Mouse (Mus musculus) MEL (cell line): ENCODE results near the gene Pet100. TPM values are rescaled to one million over a fixed set of nuclear protein-coding genes. Genes with fewer than 3 reads are reported as not detected.

ENCODE experiments used
- DNase-seq: peaks from one replicate; pipeline ENCODE4 v3.0.0; 2011; ENCODE audit warnings: low read depth, low spot score
- H3K27ac ChIP-seq: 2 replicates; pipeline ENCODE4 v1.5.1; 2012; ENCODE audit warnings: low read depth, mild to moderate bottlenecking, control low read depth, low read length, moderate library complexity; ENCODE audit not compliant: control insufficient read depth
- H3K27me3 ChIP-seq, 2 experiments: fragments of 150-350 bp in 1 of 2; sonication (generic) in 1 of 2; 2 replicates each; pipeline ENCODE4 v1.6.1; 2012; ENCODE audit warnings: low read length in 2 of 2, mild to moderate bottlenecking in 2 of 2, improper control_type of control experiment in 1 of 2, moderate library complexity in 1 of 2; ENCODE audit not compliant: insufficient read depth in 2 of 2, control insufficient read depth in 1 of 2
- H3K36me3 ChIP-seq, 2 experiments: 2 replicates each; pipeline ENCODE4 v1.6.1; 2012 to 2014; ENCODE audit warnings: low read length in 2 of 2, improper control_type of control experiment in 1 of 2, inconsistent platforms in 1 of 2, mild to moderate bottlenecking in 1 of 2; ENCODE audit not compliant: insufficient read depth in 2 of 2, control insufficient read depth in 1 of 2
- H3K4me1 ChIP-seq, 2 experiments: fragments of 150-350 bp in 1 of 2; sonication (generic) in 1 of 2; 2 replicates each; pipeline ENCODE4 v1.6.1; 2012; ENCODE audit warnings: low read length in 2 of 2, improper control_type of control experiment in 1 of 2, mild to moderate bottlenecking in 1 of 2; ENCODE audit not compliant: insufficient read depth in 2 of 2, control insufficient read depth in 1 of 2
- H3K4me3 ChIP-seq, 2 experiments: fragments of 150-350 bp in 1 of 2; sonication (generic) in 1 of 2; 2 replicates each; pipeline ENCODE4 v1.5.1; 2012; ENCODE audit warnings: low read depth in 2 of 2, low read length in 2 of 2, mild to moderate bottlenecking in 2 of 2, moderate library complexity in 2 of 2, control low read depth in 1 of 2, improper control_type of control experiment in 1 of 2; ENCODE audit not compliant: control insufficient read depth in 1 of 2, insufficient read depth in 1 of 2
- H3K79me2 ChIP-seq: 2 replicates; pipeline ENCODE4 v1.6.1; 2012; ENCODE audit warnings: mild to moderate bottlenecking, low read length, moderate library complexity; ENCODE audit not compliant: control insufficient read depth, poor library complexity, insufficient read depth
- H3K9ac ChIP-seq: 2 replicates; pipeline ENCODE4 v1.6.1; 2012; ENCODE audit warnings: low read depth, mild to moderate bottlenecking, control low read depth, low read length, moderate library complexity; ENCODE audit not compliant: control insufficient read depth, poor library complexity, severe bottlenecking
- H3K9me3 ChIP-seq: fragments of 150-350 bp; sonication (generic); replicated peaks from 2 replicates; pipeline ENCODE4 v1.6.1; 2012; ENCODE audit warnings: mild to moderate bottlenecking, low read length, improper control_type of control experiment, moderate library complexity; ENCODE audit not compliant: insufficient read depth
- BHLHE40 ChIP-seq: IDR thresholded peaks from 2 replicates; pipeline ENCODE4 v1.6.1; 2012; ENCODE audit warnings: low read depth, mild to moderate bottlenecking, inconsistent platforms, low read length, improper control_type of control experiment, borderline replicate concordance
- CTCF ChIP-seq, 3 experiments: IDR thresholded peaks in 2 of 3; conservative IDR thresholded peaks in 1 of 3; 2 replicates each; pipeline ENCODE4 v1.5.1; 2011 to 2012; ENCODE audit warnings: low read length in 3 of 3, low read depth in 2 of 3, mild to moderate bottlenecking in 2 of 3, improper control_type of control experiment in 1 of 3, inconsistent platforms in 1 of 3, mixed read lengths in 1 of 3, moderate library complexity in 1 of 3; ENCODE audit not compliant: control insufficient read depth in 1 of 3, insufficient read depth in 1 of 3, poor library complexity in 1 of 3, severe bottlenecking in 1 of 3
- EP300 ChIP-seq, 2 experiments: IDR thresholded peaks; 2 replicates each; pipeline ENCODE4 v1.6.1; 2011; ENCODE audit warnings: improper control_type of control experiment in 2 of 2, low read length in 2 of 2, low read depth in 1 of 2, mild to moderate bottlenecking in 1 of 2
- GABPA ChIP-seq: IDR thresholded peaks from 2 replicates; pipeline ENCODE4 v1.6.1; 2012; ENCODE audit warnings: low read depth, mild to moderate bottlenecking, inconsistent platforms, low read length, improper control_type of control experiment, moderate library complexity
- GATA1 ChIP-seq: IDR thresholded peaks from 2 replicates; pipeline ENCODE4 v1.6.1; 2011; ENCODE audit warnings: low read depth, low read length, improper control_type of control experiment
- MAX ChIP-seq: IDR thresholded peaks from 2 replicates; pipeline ENCODE4 v1.6.1; 2011; ENCODE audit warnings: low read length, improper control_type of control experiment
- MEF2A ChIP-seq: IDR thresholded peaks from 2 replicates; pipeline ENCODE4 v1.6.1; 2014; ENCODE audit warnings: low read depth, mild to moderate bottlenecking, inconsistent platforms, low read length, improper control_type of control experiment; ENCODE audit not compliant: poor library complexity, insufficient replicate concordance, severe bottlenecking; ENCODE audit errors: extremely low read depth
- NELFE ChIP-seq: IDR thresholded peaks from 2 replicates; pipeline ENCODE4 v1.6.1; 2011; ENCODE audit warnings: low read depth, low read length, improper control_type of control experiment
- POLR2AphosphoS2 ChIP-seq: IDR thresholded peaks from 2 replicates; pipeline ENCODE4 v1.6.1; 2011; ENCODE audit warnings: low read length, improper control_type of control experiment
- POLR2AphosphoS5 ChIP-seq: IDR thresholded peaks from 2 replicates; pipeline ENCODE4 v1.6.1; 2012; ENCODE audit warnings: low read depth, borderline replicate concordance, mild to moderate bottlenecking, inconsistent platforms, low read length, moderate library complexity, mixed read lengths
- RAD21 ChIP-seq: IDR thresholded peaks from 2 replicates; pipeline ENCODE4 v1.6.1; 2011; ENCODE audit warnings: mild to moderate bottlenecking, low read depth, low read length, improper control_type of control experiment
- RCOR1 ChIP-seq: IDR thresholded peaks from 2 replicates; pipeline ENCODE4 v1.6.1; 2012; ENCODE audit warnings: low read depth, mild to moderate bottlenecking, inconsistent platforms, low read length, improper control_type of control experiment
- SIN3A ChIP-seq: IDR thresholded peaks from 2 replicates; pipeline ENCODE4 v1.6.1; 2012; ENCODE audit warnings: low read length, improper control_type of control experiment, inconsistent platforms
- SMC3 ChIP-seq: IDR thresholded peaks from 2 replicates; pipeline ENCODE4 v1.6.1; 2011; ENCODE audit warnings: low read depth, low read length, improper control_type of control experiment
- TAL1 ChIP-seq: IDR thresholded peaks from 2 replicates; pipeline ENCODE4 v1.6.1; 2012; ENCODE audit warnings: mild to moderate bottlenecking, inconsistent platforms, low read length, moderate library complexity, mixed read lengths
- TBP ChIP-seq: IDR thresholded peaks from 2 replicates; pipeline ENCODE4 v1.8.0; 2011; ENCODE audit warnings: low read depth, low read length, improper control_type of control experiment
- TCF12 ChIP-seq: IDR thresholded peaks from 2 replicates; pipeline ENCODE4 v1.6.1; 2014; ENCODE audit warnings: low read depth, mild to moderate bottlenecking, inconsistent platforms, low read length, improper control_type of control experiment, moderate library complexity
- USF2 ChIP-seq, 2 experiments: IDR thresholded peaks; 2 replicates each; pipeline ENCODE4 v1.6.1; 2011 to 2012; ENCODE audit warnings: improper control_type of control experiment in 2 of 2, low read length in 2 of 2, borderline replicate concordance in 1 of 2, inconsistent platforms in 1 of 2, low read depth in 1 of 2, mild to moderate bottlenecking in 1 of 2; ENCODE audit not compliant: insufficient read depth in 1 of 2
- ZC3H11A ChIP-seq: IDR thresholded peaks from 2 replicates; pipeline ENCODE4 v1.6.1; 2012; ENCODE audit warnings: low read depth, mild to moderate bottlenecking, inconsistent platforms, low read length, improper control_type of control experiment
- ZKSCAN1 ChIP-seq: IDR thresholded peaks from 2 replicates; pipeline ENCODE4 v1.6.1; 2012; ENCODE audit warnings: low read depth, mild to moderate bottlenecking, inconsistent platforms, low read length, improper control_type of control experiment, moderate library complexity
- ZMIZ1 ChIP-seq: IDR thresholded peaks from 2 replicates; pipeline ENCODE4 v1.6.1; 2012; ENCODE audit warnings: low read depth, mild to moderate bottlenecking, inconsistent platforms, low read length, improper control_type of control experiment, moderate library complexity
- polyA plus RNA-seq, 2 experiments: library from polyadenylated mRNA; stranded (reverse) in 1 of 2; unstranded in 1 of 2; fragments of >175 nt in 1 of 2; fragments of >200 nt in 1 of 2; gene quantifications; 2 replicates each; pipeline versions ENCODE4 v1.2.1 to v1.2.4; 2012; ENCODE audit warnings: low replicate concordance in 2 of 2, low read depth in 1 of 2; ENCODE audit not compliant: insufficient read length in 2 of 2, insufficient read depth in 1 of 2, missing spikeins in 1 of 2
- total RNA-seq: library from RNA; depleted of rRNA; stranded (reverse); fragments of 300-350 nt; gene quantifications from 2 replicates; pipeline ENCODE4 v1.2.3, GENCODE M21; 2012; rRNA removed

Gene Pet100
- total and polyA plus RNA-seq, 3 experiments: 58.7 to 64.2 TPM; not detected in 1

- TF ChIP-seq SIN3A (no peak; the same call in 1 of the 2 replicates), NELFE (no peak), CTCF (IDR thresholded peaks at IDR 0.05 in 2 of 3, conservative IDR thresholded peaks at IDR 0.05 in 1 of 3; ENCODE audit: control insufficient read depth in 1 of 3, insufficient read depth in 1 of 3, low read depth in 2 of 3, low read length in 3 of 3, poor library complexity in 1 of 3, severe bottlenecking in 1 of 3) (peak; percentile 88 to 94 (median 92)), TAL1 (no peak), RAD21 (peak; percentile 92), MAX (no peak), POLR2AphosphoS2 (no peak), MEF2A (no peak), GATA1 (no peak), ZC3H11A (peak; percentile 83), POLR2AphosphoS5 (no peak), GABPA (no peak), ZKSCAN1 (no peak), USF2 (IDR thresholded peaks at IDR 0.05; ENCODE audit: borderline replicate concordance in 1 of 2, insufficient read depth in 1 of 2, low read depth in 1 of 2, low read length in 2 of 2) (no peak), TBP (0 out of 2 replicates have a peak, but pooled peaks have one; percentile 21), SMC3 (peak; percentile 94), ZMIZ1 (no peak), EP300 (IDR thresholded peaks at IDR 0.05; ENCODE audit: low read depth in 1 of 2, low read length in 2 of 2) (no peak)
- Histone ChIP-seq H3K27ac (no peak within 1 kb of the TSS), H3K27me3 (0 out of 4 replicates have a peak, but pooled peaks cover 0 to 1% of the 10 kb centered on the region in 2 experiments), H3K4me3 (peak within 1 kb of the TSS; percentile 57 to 60), H3K9ac (peak within 1 kb of the TSS; percentile 46), H3K9me3 (no peaks in the 10 kb centered on the region), H3K79me2 (peaks cover 7% of the 10 kb centered on the region), H3K4me1 (peaks cover 0 to 6% of the 10 kb centered on the region in 2 experiments; a peak in 2 of 4 replicates), H3K36me3 (peaks cover 0 to 4% of the 10 kb centered on the region in 2 experiments; a peak in 2 of 4 replicates)
- DNase-seq: peak; percentile 81
These were observed 50.7 kb downstream of the Pet100 start, which contains the start of gene Fcor for GRCm38 (mm10) chr8:3671980-3672491. TSS of gene Fcor (minus strand) at chr8:3672362.

- peaks cover 0 to 12% of the 10 kb centered on the region in 2 experiments; a peak in 2 of 4 replicates for H3K4me1 ChIP-seq
- TF ChIP-seq TCF12 (no peak), GATA1 (no peak), RCOR1 (no peak), BHLHE40 (no peak)
- H3K79me2 ChIP-seq: peaks cover 32% of the 10 kb centered on the region
- peaks cover 0 to 13% of the 10 kb centered on the region in 2 experiments; a peak in 2 of 4 replicates for H3K36me3 ChIP-seq
- H3K27me3 ChIP-seq: no peaks in the 10 kb centered on the region
- DNase-seq: peak; percentile 52
- H3K27ac ChIP-seq: no peak overlapping the region
- no peaks in the 10 kb centered on the region for H3K9me3 ChIP-seq
- no peak overlapping the region for H3K4me3 ChIP-seq
- H3K9ac ChIP-seq: no peak overlapping the region
These were observed 53.3 kb downstream of the Pet100 start for GRCm38 (mm10) chr8:3674671-3675070.

Other genes starting within 250 kb of the Pet100 start
- gene Arhgef18, start 228.5 kb upstream of the Pet100 start, total RNA-seq: 2.4 and 3.0 TPM in 2 replicates
- gene Arhgef18, start 228.5 kb upstream of the Pet100 start, polyA plus RNA-seq: 1 to 10 TPM in 1 of 2 experiments, not detected in 1; 6.6 TPM
- 0.20 and 0.35 TPM in 2 replicates for gene Pex11g, start 153.9 kb upstream of the Pet100 start, total RNA-seq
- 1 to 10 TPM in 1 of 2 experiments, not detected in 1; 1.4 TPM for gene Pex11g, start 153.9 kb upstream of the Pet100 start, polyA plus RNA-seq
- gene Tex45, start 150.7 kb upstream of the Pet100 start, total RNA-seq: 0.12 TPM in 1 of 2 replicates, not detected in the other
- gene Tex45, start 150.7 kb upstream of the Pet100 start, polyA plus RNA-seq: under 1 TPM in 1 of 2 experiments, not detected in 1; 0.06 TPM
- gene Zfp358, start 128.4 kb upstream of the Pet100 start, total RNA-seq: 5.0 and 5.2 TPM in 2 replicates
- gene Zfp358, start 128.4 kb upstream of the Pet100 start, polyA plus RNA-seq: 10 to 100 TPM in 1 of 2 experiments, not detected in 1; 12.0 TPM
- gene Mcoln1, start 121.1 kb upstream of the Pet100 start, total RNA-seq: 15.2 and 18.0 TPM in 2 replicates
- gene Mcoln1, start 121.1 kb upstream of the Pet100 start, polyA plus RNA-seq: 10 to 100 TPM in 1 of 2 experiments, not detected in 1; 47.6 TPM
- gene Pnpla6, start 106.2 kb upstream of the Pet100 start, total RNA-seq: 7.6 and 8.6 TPM in 2 replicates
- gene Pnpla6, start 106.2 kb upstream of the Pet100 start, polyA plus RNA-seq: 10 to 100 TPM in 1 of 2 experiments, not detected in 1; 16.5 TPM
- 0.56 and 1.2 TPM in 2 replicates for gene C330021F23Rik, start 53.6 kb upstream of the Pet100 start, total RNA-seq
- under 1 TPM in 1 of 2 experiments, not detected in 1; 0.53 TPM for gene C330021F23Rik, start 53.6 kb upstream of the Pet100 start, polyA plus RNA-seq
- 0.36 and 0.62 TPM in 2 replicates for gene Camsap3, start 34.3 kb upstream of the Pet100 start, total RNA-seq
- 1 to 10 TPM in 1 of 2 experiments, not detected in 1; 5.1 TPM for gene Camsap3, start 34.3 kb upstream of the Pet100 start, polyA plus RNA-seq
- gene Xab2, start 232 bp upstream of the Pet100 start, total RNA-seq: 60.6 and 68.1 TPM in 2 replicates
- 10 to 100 TPM; 54.8 to 90.4 TPM for gene Xab2, start 232 bp upstream of the Pet100 start, polyA plus RNA-seq
- 0.29 and 0.54 TPM in 2 replicates for gene Pcp2, start 4.0 kb downstream of the Pet100 start, total RNA-seq
- gene Pcp2, start 4.0 kb downstream of the Pet100 start, polyA plus RNA-seq: under 1 TPM in 1 of 2 experiments, not detected in 1; 0.35 TPM
- 81.1 and 82.1 TPM in 2 replicates for gene Stxbp2, start 9.4 kb downstream of the Pet100 start, total RNA-seq
- 100 to 1,000 TPM; 117 to 186 TPM for gene Stxbp2, start 9.4 kb downstream of the Pet100 start, polyA plus RNA-seq
- 0.23 and 0.33 TPM in 2 replicates for gene Retn, start 34.2 kb downstream of the Pet100 start, total RNA-seq
- gene Retn, start 34.2 kb downstream of the Pet100 start, polyA plus RNA-seq: 1 to 10 TPM in 1 of 2 experiments, not detected in 1; 1.1 TPM
- not detected in 2 replicates for gene Mcemp1, start 44.2 kb downstream of the Pet100 start, total RNA-seq
- not detected for gene Mcemp1, start 44.2 kb downstream of the Pet100 start, polyA plus RNA-seq
- gene Fcor, start 50.8 kb downstream of the Pet100 start, total RNA-seq: 0.59 TPM in 1 of 2 replicates, not detected in the other
- gene Fcor, start 50.8 kb downstream of the Pet100 start, polyA plus RNA-seq: under 1 TPM in 1 of 2 experiments, not detected in 1; 0.84 TPM
- gene Trappc5, start 54.8 kb downstream of the Pet100 start, total RNA-seq: 41.9 and 48.6 TPM in 2 replicates
- gene Trappc5, start 54.8 kb downstream of the Pet100 start, polyA plus RNA-seq: 10 to 100 TPM in 1 of 2 experiments, not detected in 1; 43.0 TPM
- not detected in 2 replicates for gene Fcer2a, start 72.6 kb downstream of the Pet100 start, total RNA-seq
- under 1 TPM in 1 of 2 experiments, not detected in 1; 0.07 TPM for gene Fcer2a, start 72.6 kb downstream of the Pet100 start, polyA plus RNA-seq
- gene Clec4g, start 99.1 kb downstream of the Pet100 start, total RNA-seq: not detected in 2 replicates
- not detected for gene Clec4g, start 99.1 kb downstream of the Pet100 start, polyA plus RNA-seq
- gene Cd209a, start 127.4 kb downstream of the Pet100 start, total RNA-seq: not detected in 2 replicates
- gene Cd209a, start 127.4 kb downstream of the Pet100 start, polyA plus RNA-seq: not detected
- gene Cd209e, start 232.8 kb downstream of the Pet100 start, total RNA-seq: not detected in 2 replicates
- gene Cd209e, start 232.8 kb downstream of the Pet100 start, polyA plus RNA-seq: not detected